Mouse (Mus musculus): ENCODE data around the gene Il17rb. TPM values are rescaled to one million over a fixed set of nuclear protein-coding genes. Genes with fewer than 3 reads are reported as not detected.
A peak's percentile ranks its signal among the peaks of the same experiment; 100 is the strongest.

Gene Il17rb
- 0.40 and 1.3 TPM in 2 replicates for polyA plus RNA-seq (2016; fragmentation: Nextera tagmentation; extraction: Ambion mirVana)

DNA sequence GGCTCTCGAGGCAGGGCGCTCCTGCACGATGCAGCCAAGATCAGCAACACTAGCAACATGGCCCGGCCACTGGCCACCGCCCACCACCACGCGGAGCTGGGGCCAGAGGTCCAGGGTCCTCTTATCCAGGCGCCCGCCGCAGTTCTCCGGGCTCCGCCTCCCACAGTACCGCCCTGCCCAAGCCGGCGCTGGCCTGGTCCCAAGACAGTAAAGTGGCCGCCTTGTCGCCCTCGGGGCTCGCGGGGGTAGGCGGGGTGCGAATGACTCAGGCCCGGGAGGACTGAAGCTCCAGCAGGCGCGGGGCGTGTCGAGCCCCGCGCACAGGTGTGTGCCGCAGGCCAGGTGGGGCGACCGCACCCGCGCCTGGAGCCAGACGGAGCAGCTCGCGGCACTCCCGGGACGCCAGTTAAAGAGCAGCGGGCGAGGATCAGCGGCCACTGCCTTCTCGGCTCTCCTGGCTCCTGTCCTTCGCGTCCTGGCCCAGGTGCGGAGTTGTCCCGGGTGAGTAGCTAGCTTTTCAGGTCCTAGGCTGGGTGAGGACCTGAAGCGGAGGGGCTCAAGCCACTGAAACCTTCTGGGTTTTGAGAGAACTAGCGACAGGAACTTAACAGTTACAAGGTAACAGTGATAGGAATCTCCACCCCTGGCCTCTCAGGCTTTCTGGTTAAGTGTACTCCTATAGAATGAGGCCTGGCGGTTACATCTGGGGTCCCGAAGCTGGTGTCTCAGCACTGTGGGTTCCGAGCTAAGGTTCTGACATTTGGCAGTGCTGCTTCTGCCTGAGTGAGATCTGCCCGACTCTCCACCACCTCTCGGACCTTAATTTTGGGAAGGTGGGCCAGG lies at the start of gene Il17rb, which contains the start of gene Chdh:
TSS of gene Il17rb (minus strand) at position 164 of the 843 bp plus-strand sequence.
TSS of gene Chdh (plus strand) at position 291 of the 843 bp plus-strand sequence.
- H3K27ac ChIP-seq: no peak within 1 kb of the TSS
- 10% methylated on average over 54 of the region's 54 CpGs for WGBS

DNA sequence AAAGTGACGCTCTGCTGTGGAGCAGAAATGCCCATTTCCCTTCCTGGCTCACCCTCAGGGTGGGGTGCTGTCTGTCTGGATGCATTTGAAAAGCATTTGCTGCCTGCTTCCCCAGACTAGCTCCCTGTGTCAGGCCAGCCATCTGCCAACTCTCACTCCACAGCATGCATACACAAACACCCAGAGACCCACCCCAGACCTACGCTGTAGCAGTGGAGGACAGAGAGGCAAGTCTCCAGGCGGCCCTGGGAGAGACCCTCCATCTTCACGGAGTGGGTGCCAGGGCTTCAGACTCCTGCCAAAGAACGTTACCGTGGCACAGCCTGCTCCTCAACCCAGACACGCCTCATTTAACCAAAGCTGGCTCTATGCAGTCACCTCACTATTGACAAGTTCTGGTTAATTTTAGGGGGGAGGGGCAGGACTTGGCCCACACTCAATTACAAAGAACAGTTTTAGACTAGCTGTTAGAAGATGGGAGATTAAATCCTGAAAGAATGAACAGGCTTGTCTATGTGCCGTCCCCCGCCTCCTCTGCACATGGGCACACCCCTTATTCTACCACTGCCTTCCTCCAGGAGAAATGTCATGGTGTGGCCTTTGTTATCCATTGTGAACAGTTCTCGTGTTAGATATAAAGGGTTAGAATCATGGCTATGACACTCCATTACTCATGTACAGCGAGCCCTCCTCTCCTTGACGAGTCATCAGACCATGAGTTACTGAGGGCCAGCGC lies 47.5 kb upstream of the Il17rb start:
- H3K4me3 ChIP-seq (replicated peaks): no peak overlapping the region
- no peak overlapping the region for H3K4me2 ChIP-seq
- no peaks in the 10 kb centered on the region for H3K27me3 ChIP-seq
- WGBS: 81% methylated on average over 13 of the region's 13 CpGs
- ATAC-seq (ENCODE audit: insufficient number of reproducible peaks, insufficient read depth, low FRiP score, low TSS enrichment, low read depth): no peak
- 0 out of 2 replicates have a peak, but pooled peaks cover 3% of the 10 kb centered on the region for H3K4me1 ChIP-seq (replicated peaks)
- H3K27ac ChIP-seq: no peak overlapping the region
- H3K9me3 ChIP-seq: no peaks in the 10 kb centered on the region
- no peaks in the 10 kb centered on the region for H3K36me3 ChIP-seq
- H3K9ac ChIP-seq (replicated peaks): no peak overlapping the region

More for the DNA sequence above, at the start of gene Il17rb, which contains the start of gene Chdh:
- H3K4me3 ChIP-seq (replicated peaks): peak within 1 kb of the TSS; percentile 48
- no peaks in the 10 kb centered on the region for H3K36me3 ChIP-seq
- H3K4me2 ChIP-seq: peak within 1 kb of the TSS; percentile 95
- H3K4me1 ChIP-seq (replicated peaks): peaks cover 15% of the 10 kb centered on the region
- H3K27me3 ChIP-seq: peaks cover 45% of the 10 kb centered on the region
- ATAC-seq (ENCODE audit: insufficient number of reproducible peaks, insufficient read depth, low FRiP score, low TSS enrichment, low read depth): 0 out of 2 replicates have a peak, but pooled peaks have one; percentile 50
- no peaks in the 10 kb centered on the region for H3K9me3 ChIP-seq
- peak within 1 kb of the TSS; percentile 55; the same call in 1 of the 2 replicates for H3K9ac ChIP-seq (replicated peaks)

DNA sequence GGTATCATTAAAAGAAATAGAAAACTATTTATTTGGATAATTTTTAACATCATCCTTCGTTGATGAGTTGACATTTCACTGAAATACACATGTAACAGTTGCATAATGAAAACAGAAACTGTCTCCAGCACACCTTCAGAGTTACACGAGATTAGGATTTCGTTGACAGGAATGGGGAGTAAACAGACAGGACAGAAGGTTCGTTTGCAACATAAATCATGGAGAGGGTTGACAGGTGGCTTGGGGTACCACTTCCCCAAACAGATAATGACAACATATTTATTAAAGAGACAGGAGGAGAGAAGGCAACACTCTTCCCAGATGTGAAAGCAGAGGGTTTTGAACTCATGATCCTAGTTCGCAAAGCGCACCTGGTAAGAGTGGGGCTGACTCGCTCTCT lies 46.2 kb upstream of the Il17rb start:
- H3K9me3 ChIP-seq: no peaks in the 10 kb centered on the region
- H3K27me3 ChIP-seq: no peaks in the 10 kb centered on the region
- 0 out of 2 replicates have a peak, but pooled peaks cover 3% of the 10 kb centered on the region for H3K4me1 ChIP-seq (replicated peaks)
- no peak for ATAC-seq (ENCODE audit: insufficient number of reproducible peaks, insufficient read depth, low FRiP score, low TSS enrichment, low read depth)
- H3K4me2 ChIP-seq: no peak overlapping the region
- no peaks in the 10 kb centered on the region for H3K36me3 ChIP-seq
- H3K9ac ChIP-seq (replicated peaks): no peak overlapping the region
- WGBS: 78% methylated on average over 7 of the region's 7 CpGs
- no peak overlapping the region for H3K4me3 ChIP-seq (replicated peaks)
- H3K27ac ChIP-seq: no peak overlapping the region

DNA sequence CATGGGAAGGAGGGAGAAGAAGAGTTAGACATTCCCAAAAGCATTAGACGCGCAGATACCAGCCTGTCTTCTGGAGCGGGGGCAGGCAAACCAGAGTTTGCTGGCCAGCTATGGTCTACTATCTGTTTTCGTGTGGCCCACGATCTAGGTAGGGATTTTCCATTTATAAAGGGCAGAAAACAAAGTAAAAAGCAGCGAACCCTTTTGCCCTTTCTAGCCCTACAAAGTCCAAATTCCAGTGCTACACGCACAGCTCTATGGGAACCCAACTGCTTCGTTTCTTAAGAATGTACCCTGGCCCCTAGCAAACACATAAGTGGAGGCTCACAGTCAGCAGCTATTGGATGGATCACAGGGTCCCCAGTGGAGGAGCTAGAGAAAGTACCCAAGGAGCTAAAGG lies 41.6 kb upstream of the Il17rb start:
- Histone ChIP-seq H3K4me2 (no peak overlapping the region), H3K27ac (no peak overlapping the region), H3K4me1 (replicated peaks) (no peaks in the 10 kb centered on the region), H3K4me3 (replicated peaks) (no peak overlapping the region), H3K9me3 (no peaks in the 10 kb centered on the region), H3K9ac (replicated peaks) (no peak overlapping the region), H3K36me3 (no peaks in the 10 kb centered on the region), H3K27me3 (no peaks in the 10 kb centered on the region)
- WGBS: 88% methylated on average over 8 of the region's 8 CpGs
- no peak for ATAC-seq (ENCODE audit: insufficient number of reproducible peaks, insufficient read depth, low FRiP score, low TSS enrichment, low read depth)

DNA sequence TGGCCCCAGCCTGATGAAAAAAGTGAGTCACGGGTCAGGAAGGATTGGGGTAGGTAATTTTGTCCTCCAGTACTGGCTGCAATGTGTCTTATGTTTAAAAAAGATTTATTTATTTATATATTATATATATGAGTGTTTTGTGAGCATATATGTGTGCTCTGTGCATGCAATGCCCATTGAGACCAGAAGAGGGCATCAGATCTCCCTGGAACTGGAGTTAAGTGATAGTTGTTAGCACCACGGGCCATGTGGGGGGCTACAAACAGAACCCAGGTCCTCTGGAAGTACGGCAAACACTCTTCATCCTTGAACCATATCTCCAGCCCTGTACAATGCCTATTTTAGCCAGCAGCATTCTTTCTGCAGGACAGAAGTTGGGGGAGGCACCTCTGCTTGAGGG lies 39.4 kb upstream of the Il17rb start:
- no peaks in the 10 kb centered on the region for H3K4me1 ChIP-seq (replicated peaks)
- 87% methylated on average over 3 of the region's 3 CpGs for WGBS
- H3K27ac ChIP-seq: no peak overlapping the region
- no peaks in the 10 kb centered on the region for H3K36me3 ChIP-seq
- H3K27me3 ChIP-seq: no peaks in the 10 kb centered on the region
- no peak overlapping the region for H3K9ac ChIP-seq (replicated peaks)
- H3K4me3 ChIP-seq (replicated peaks): no peak overlapping the region
- no peak overlapping the region for H3K4me2 ChIP-seq
- no peaks in the 10 kb centered on the region for H3K9me3 ChIP-seq
- ATAC-seq (ENCODE audit: insufficient number of reproducible peaks, insufficient read depth, low FRiP score, low TSS enrichment, low read depth): no peak

DNA sequence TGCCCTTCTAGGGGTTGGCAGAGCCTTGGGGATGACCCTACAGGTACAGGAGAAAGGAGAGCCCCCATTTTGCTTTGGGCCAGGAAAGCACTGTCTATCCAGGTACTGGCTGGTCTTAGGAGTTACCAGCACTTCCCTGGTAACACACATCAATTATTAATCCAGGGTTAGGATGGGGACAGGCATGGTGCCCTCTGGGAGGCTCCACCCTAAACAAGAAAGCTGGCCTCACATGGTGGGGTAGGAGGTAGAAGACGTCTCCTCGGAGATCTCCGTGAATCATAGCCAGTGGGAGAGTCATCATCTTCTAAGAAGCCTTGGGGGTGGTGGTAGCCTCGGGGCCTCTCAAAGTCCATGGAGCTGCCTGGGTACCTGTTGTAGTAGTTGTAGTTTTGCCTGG lies 38.3 kb upstream of the Il17rb start:
- 81% methylated on average over 4 of the region's 4 CpGs for WGBS
- no peaks in the 10 kb centered on the region for H3K4me1 ChIP-seq (replicated peaks)
- no peak for ATAC-seq (ENCODE audit: insufficient number of reproducible peaks, insufficient read depth, low FRiP score, low TSS enrichment, low read depth)
- H3K9me3 ChIP-seq: no peaks in the 10 kb centered on the region
- no peaks in the 10 kb centered on the region for H3K27me3 ChIP-seq
- no peak overlapping the region for H3K4me2 ChIP-seq
- no peak overlapping the region for H3K27ac ChIP-seq
- H3K4me3 ChIP-seq (replicated peaks): no peak overlapping the region
- H3K9ac ChIP-seq (replicated peaks): no peak overlapping the region
- H3K36me3 ChIP-seq: no peaks in the 10 kb centered on the region

DNA sequence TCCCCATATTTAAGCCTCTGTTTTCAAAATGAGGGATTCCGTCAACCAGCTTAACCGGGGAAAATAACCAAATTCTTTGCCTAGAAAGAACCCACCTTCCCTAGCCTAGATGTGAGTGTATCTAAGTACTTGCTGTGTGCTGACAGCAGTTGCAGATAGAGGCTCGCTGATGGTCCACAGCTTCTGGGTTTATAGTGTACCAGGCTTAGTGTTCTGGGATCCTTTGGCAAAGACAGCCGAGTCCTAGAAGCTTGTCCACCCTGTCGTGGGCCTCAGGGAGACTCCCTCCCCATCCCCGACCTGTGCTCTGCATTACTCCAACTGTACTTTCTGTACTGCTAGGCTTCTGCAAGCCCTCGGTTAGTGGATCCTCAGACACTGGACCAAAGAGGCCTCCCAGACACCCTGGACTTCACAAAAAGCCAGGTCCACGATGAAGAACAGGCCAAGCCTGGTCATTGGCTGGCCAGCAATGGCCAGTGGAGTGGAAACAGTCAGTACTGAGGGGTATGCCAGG lies 37.1 kb upstream of the Il17rb start:
- WGBS: 84% methylated on average over 8 of the region's 8 CpGs
- Histone ChIP-seq H3K4me1 (replicated peaks) (no peaks in the 10 kb centered on the region), H3K27me3 (no peaks in the 10 kb centered on the region), H3K36me3 (no peaks in the 10 kb centered on the region), H3K4me2 (no peak overlapping the region), H3K4me3 (replicated peaks) (no peak overlapping the region), H3K9me3 (no peaks in the 10 kb centered on the region), H3K9ac (replicated peaks) (no peak overlapping the region), H3K27ac (no peak overlapping the region)
- no peak for ATAC-seq (ENCODE audit: insufficient number of reproducible peaks, insufficient read depth, low FRiP score, low TSS enrichment, low read depth)

DNA sequence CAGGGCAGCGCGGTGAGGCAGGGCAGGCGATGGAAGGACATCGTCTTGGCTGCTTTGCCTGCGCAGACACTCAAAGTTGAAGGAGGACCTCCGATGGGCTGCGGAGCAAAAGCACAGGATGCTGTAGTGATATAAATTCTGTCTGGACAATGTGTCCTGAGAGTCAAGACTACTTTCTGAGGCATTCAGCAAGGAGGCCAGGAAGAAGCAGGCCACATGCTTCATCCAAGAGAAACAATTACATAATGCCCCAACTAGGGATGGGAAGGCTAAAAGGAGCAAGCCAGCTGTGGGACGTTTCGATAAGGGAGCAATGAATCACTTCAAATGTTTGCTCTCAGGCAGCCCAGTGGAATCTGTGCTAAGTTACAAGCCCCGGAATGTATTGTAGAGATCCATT lies 36.5 kb upstream of the Il17rb start:
- no peak overlapping the region for H3K9ac ChIP-seq (replicated peaks)
- no peak overlapping the region for H3K27ac ChIP-seq
- H3K4me1 ChIP-seq (replicated peaks): no peaks in the 10 kb centered on the region
- no peak overlapping the region for H3K4me2 ChIP-seq
- H3K36me3 ChIP-seq: no peaks in the 10 kb centered on the region
- H3K4me3 ChIP-seq (replicated peaks): no peak overlapping the region
- H3K27me3 ChIP-seq: no peaks in the 10 kb centered on the region
- no peaks in the 10 kb centered on the region for H3K9me3 ChIP-seq
- no peak for ATAC-seq (ENCODE audit: insufficient number of reproducible peaks, insufficient read depth, low FRiP score, low TSS enrichment, low read depth)
- 88% methylated on average over 10 of the region's 10 CpGs for whole genome bisulfite sequencing

DNA sequence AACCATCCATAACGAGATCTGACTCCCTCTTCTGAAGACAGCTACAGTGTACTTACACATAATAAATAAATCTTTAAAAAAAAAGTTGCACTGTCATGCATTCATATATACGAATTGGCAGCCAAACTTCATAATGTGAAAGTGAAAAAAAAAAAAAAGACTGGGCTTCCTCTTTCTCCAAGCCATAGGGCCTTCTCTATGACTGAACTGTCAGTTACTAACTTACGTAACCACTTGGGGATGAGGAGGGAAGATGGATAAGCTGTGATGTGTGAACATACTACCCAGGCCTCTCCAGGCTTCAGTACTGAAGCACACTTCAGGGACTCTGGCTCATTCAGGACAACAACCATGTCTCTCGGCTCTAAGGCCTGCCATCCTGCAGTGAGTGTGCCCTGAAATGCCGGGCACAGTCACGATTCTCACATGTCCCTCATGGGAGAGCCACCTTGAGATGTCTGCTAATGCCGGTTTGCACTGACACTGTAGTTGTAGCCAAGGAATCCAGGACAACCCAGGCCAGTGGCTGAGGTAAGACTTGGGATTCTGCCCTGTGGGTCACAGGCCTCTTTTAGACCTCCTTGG lies 34.8 kb upstream of the Il17rb start:
- no peaks in the 10 kb centered on the region for H3K4me1 ChIP-seq (replicated peaks)
- ATAC-seq (ENCODE audit: insufficient number of reproducible peaks, insufficient read depth, low FRiP score, low TSS enrichment, low read depth): no peak
- WGBS: 89% methylated on average over 7 of the region's 7 CpGs
- no peak overlapping the region for H3K27ac ChIP-seq
- H3K9ac ChIP-seq (replicated peaks): no peak overlapping the region
- no peaks in the 10 kb centered on the region for H3K9me3 ChIP-seq
- H3K36me3 ChIP-seq: no peaks in the 10 kb centered on the region
- no peak overlapping the region for H3K4me2 ChIP-seq
- H3K4me3 ChIP-seq (replicated peaks): no peak overlapping the region
- H3K27me3 ChIP-seq: no peaks in the 10 kb centered on the region

DNA sequence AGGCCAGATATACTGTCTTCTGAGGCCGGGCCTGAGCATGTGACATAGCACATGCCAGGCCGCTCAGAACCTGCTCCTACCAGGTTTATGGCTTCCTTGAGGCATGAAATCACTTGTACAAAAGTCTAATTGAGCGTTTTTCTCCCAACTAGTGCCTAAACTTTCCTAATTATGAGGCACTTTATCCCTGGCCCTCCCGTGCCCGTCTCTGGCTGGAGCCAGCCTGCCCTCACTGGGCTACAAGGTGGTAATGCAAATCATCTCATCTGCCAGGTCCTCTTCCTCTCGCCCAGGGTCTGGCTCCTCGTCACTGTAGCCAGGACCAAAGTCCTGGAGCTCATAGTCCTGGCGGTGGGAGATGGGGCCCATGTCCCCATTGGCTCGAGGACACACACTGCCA lies 33.1 kb upstream of the Il17rb start:
- WGBS: 67% methylated on average over 9 of the region's 9 CpGs
- no peaks in the 10 kb centered on the region for H3K27me3 ChIP-seq
- H3K4me1 ChIP-seq (replicated peaks): no peaks in the 10 kb centered on the region
- no peak overlapping the region for H3K4me2 ChIP-seq
- H3K27ac ChIP-seq: no peak overlapping the region
- H3K9me3 ChIP-seq: no peaks in the 10 kb centered on the region
- no peak overlapping the region for H3K9ac ChIP-seq (replicated peaks)
- no peak for ATAC-seq (ENCODE audit: insufficient number of reproducible peaks, insufficient read depth, low FRiP score, low TSS enrichment, low read depth)
- H3K36me3 ChIP-seq: no peaks in the 10 kb centered on the region
- H3K4me3 ChIP-seq (replicated peaks): no peak overlapping the region

DNA sequence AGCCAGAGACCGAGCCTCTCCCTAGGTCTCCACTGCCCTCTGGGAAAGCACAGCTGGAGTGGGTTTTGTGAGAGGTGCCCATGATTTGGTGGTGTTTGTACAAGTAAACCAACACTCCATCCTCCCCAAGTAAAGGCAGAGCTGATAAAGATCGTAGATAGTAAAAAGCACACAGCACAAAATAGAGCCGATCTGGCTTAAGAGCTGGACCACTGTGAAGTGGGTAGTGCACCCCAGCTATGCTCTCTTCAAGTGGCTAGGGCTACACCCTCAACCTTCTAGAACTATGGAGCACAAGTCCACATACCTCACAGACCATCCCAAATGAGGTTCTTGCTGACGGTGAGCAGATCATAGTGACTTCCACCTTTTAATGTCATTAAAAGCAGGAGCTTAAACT lies 30.7 kb upstream of the Il17rb start:
- no peak overlapping the region for H3K4me2 ChIP-seq
- H3K4me1 ChIP-seq (replicated peaks): no peaks in the 10 kb centered on the region
- H3K27ac ChIP-seq: no peak overlapping the region
- no peak overlapping the region for H3K4me3 ChIP-seq (replicated peaks)
- H3K36me3 ChIP-seq: no peaks in the 10 kb centered on the region
- H3K9me3 ChIP-seq: no peaks in the 10 kb centered on the region
- no peak for ATAC-seq (ENCODE audit: insufficient number of reproducible peaks, insufficient read depth, low FRiP score, low TSS enrichment, low read depth)
- H3K27me3 ChIP-seq: no peaks in the 10 kb centered on the region
- H3K9ac ChIP-seq (replicated peaks): no peak overlapping the region
- WGBS: 74% methylated on average over 4 of the region's 4 CpGs

All from limb, embryonic 12.5 days (tissue).